Mouse (Mus musculus): ENCODE results near the gene Hdac7. TPM values are rescaled to one million over a fixed set of nuclear protein-coding genes. Genes with fewer than 3 reads are reported as not detected.

Hdac7 gene
- polyA plus RNA-seq, 1 experiment from 2014 or later = 33.0 TPM

GRCm38 (mm10) chr15:97791126-97791700 is 53.1 kb downstream of the Hdac7 start:
- Histone ChIP-seq H3K9me3 (ENCODE audit: control insufficient read depth, low read depth, low read length) (no peaks in the 10 kb centered on the region), H3K36me3 (ENCODE audit: control insufficient read depth, insufficient read depth, low read length) (peaks cover 16% of the 10 kb centered on the region; the same call in 1 of the 2 replicates), H3K9ac (replicated peaks; ENCODE audit: low read depth, low read length) (no peak overlapping the region), H3K27me3 (ENCODE audit: control insufficient read depth, insufficient read depth, low read length) (no peaks in the 10 kb centered on the region), H3K4me1 (ENCODE audit: control insufficient read depth, insufficient read depth, low read length) (peaks cover 9% of the 10 kb centered on the region; the same call in 1 of the 2 replicates), H3K4me3 (ENCODE audit: low read depth, low read length) (no peak overlapping the region), H3K4me2 (replicated peaks; ENCODE audit: low read depth, low read length) (no peak overlapping the region), H3K27ac (ENCODE audit: low read length) (no peak overlapping the region)
- whole genome bisulfite sequencing = 86% methylated on average over 11 of the region's 11 CpGs
- no peak for ATAC-seq (ENCODE audit: insufficient number of reproducible peaks, insufficient read depth, low FRiP score, low read depth)

DNA sequence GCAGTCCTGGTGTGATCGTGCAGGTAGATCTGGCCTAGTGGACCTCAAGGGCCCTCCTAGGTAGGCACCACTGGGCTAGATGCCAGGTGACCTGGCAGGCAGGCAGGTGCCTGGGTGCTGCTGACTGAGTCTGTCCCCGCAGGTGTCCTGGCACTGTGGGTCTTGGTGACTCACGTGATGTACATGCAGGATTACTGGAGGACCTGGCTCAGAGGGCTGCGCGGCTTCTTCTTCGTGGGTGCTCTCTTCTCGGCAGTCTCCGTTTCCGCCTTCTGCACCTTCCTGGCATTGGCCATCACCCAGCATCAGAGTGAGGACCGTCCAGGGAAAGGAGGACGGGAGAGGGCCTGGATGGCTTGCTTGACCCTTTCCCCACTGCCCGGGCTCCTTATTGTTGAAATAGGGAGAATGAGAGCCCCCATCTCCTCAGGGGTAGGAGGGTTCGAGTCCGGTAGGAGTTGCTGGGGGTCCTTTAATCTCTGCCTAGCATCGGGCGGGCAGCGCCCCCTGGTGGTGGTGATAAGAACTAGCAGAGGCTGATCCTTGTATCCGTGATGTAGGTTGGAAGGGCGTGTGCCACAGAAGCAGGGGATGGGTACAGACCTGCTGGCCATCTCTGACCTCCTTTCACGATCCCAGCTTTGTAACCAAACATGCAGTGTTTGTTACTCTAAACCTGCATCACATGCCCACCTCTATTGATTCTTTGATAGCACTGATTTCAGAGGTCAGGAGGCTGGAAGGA is 54.4 kb downstream of the Hdac7 start:
- H3K4me1 ChIP-seq (ENCODE audit: control insufficient read depth, insufficient read depth, low read length) = peaks cover 9% of the 10 kb centered on the region; the same call in 1 of the 2 replicates
- H3K36me3 ChIP-seq (ENCODE audit: control insufficient read depth, insufficient read depth, low read length) = 0 out of 2 replicates have a peak, but pooled peaks cover 8% of the 10 kb centered on the region
- no peak overlapping the region for H3K4me3 ChIP-seq (ENCODE audit: low read depth, low read length)
- H3K4me2 ChIP-seq (replicated peaks; ENCODE audit: low read depth, low read length) = no peak overlapping the region
- no peak for ATAC-seq (ENCODE audit: insufficient number of reproducible peaks, insufficient read depth, low FRiP score, low read depth)
- no peak overlapping the region for H3K9ac ChIP-seq (replicated peaks; ENCODE audit: low read depth, low read length)
- H3K27ac ChIP-seq (ENCODE audit: low read length) = no peak overlapping the region
- H3K27me3 ChIP-seq (ENCODE audit: control insufficient read depth, insufficient read depth, low read length) = no peaks in the 10 kb centered on the region
- WGBS = 56% methylated on average over 20 of the region's 20 CpGs
- H3K9me3 ChIP-seq (ENCODE audit: control insufficient read depth, low read depth, low read length) = no peaks in the 10 kb centered on the region

GRCm38 (mm10) chr15:97788821-97789220 is 55.5 kb downstream of the Hdac7 start:
- no peak overlapping the region for H3K4me3 ChIP-seq (ENCODE audit: low read depth, low read length)
- H3K4me1 ChIP-seq (ENCODE audit: control insufficient read depth, insufficient read depth, low read length) = peaks cover 9% of the 10 kb centered on the region; the same call in 1 of the 2 replicates
- H3K27me3 ChIP-seq (ENCODE audit: control insufficient read depth, insufficient read depth, low read length) = no peaks in the 10 kb centered on the region
- ATAC-seq (ENCODE audit: insufficient number of reproducible peaks, insufficient read depth, low FRiP score, low read depth) = no peak
- 43% methylated on average over 6 of the region's 6 CpGs for WGBS
- H3K27ac ChIP-seq (ENCODE audit: low read length) = no peak overlapping the region
- no peak overlapping the region for H3K9ac ChIP-seq (replicated peaks; ENCODE audit: low read depth, low read length)
- no peaks in the 10 kb centered on the region for H3K9me3 ChIP-seq (ENCODE audit: control insufficient read depth, low read depth, low read length)
- no peak overlapping the region for H3K4me2 ChIP-seq (replicated peaks; ENCODE audit: low read depth, low read length)
- 0 out of 2 replicates have a peak, but pooled peaks cover 6% of the 10 kb centered on the region for H3K36me3 ChIP-seq (ENCODE audit: control insufficient read depth, insufficient read depth, low read length)

DNA sequence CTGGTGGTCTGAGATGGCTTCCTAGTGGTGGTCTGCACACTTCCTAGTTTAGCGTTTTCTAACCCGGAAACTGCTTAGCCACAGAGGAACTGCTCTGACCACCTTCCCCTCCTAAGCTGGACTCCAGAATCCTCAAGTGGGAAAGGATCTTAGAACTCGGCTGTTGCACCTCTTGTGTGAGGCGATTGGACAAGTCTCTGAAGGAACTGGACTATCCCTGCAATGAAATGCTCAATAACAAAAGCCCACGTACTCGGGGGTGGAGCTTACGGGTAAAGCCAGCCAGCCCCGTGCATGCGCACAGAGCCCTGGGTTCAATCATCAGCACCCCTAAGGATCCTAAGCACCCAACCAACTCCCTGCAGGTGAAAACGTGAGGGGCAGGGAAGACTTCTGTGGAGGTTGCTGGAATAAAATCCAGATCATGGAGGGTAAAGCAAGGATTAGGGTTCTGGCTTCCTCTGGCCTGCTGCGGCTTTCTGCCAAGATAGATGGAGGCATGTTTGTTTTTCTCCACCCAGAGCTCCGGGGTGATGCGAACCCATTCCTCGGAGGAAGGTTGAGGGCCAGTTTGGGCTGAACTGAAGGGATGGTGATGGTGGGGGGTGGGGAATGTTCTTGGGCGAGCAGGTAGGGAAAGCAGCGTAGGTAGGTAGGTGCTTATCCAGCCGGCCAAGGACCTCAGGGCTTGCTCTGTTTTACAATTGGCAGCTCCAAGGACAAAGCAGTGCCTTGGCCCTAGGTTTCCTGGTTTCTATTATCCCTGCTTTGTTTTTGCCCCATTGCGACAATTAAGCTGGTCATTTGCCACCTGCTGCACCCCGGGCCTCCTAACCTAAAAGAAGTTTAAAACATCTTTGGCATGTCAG is 56.3 kb downstream of the Hdac7 start:
- Histone ChIP-seq H3K4me3 (ENCODE audit: low read depth, low read length) (no peak overlapping the region), H3K9ac (replicated peaks; ENCODE audit: low read depth, low read length) (no peak overlapping the region), H3K36me3 (ENCODE audit: control insufficient read depth, insufficient read depth, low read length) (0 out of 2 replicates have a peak, but pooled peaks cover 6% of the 10 kb centered on the region), H3K27ac (ENCODE audit: low read length) (no peak overlapping the region), H3K4me1 (ENCODE audit: control insufficient read depth, insufficient read depth, low read length) (peaks cover 9% of the 10 kb centered on the region; the same call in 1 of the 2 replicates), H3K9me3 (ENCODE audit: control insufficient read depth, low read depth, low read length) (no peaks in the 10 kb centered on the region), H3K4me2 (replicated peaks; ENCODE audit: low read depth, low read length) (no peak overlapping the region), H3K27me3 (ENCODE audit: control insufficient read depth, insufficient read depth, low read length) (no peaks in the 10 kb centered on the region)
- no peak for ATAC-seq (ENCODE audit: insufficient number of reproducible peaks, insufficient read depth, low FRiP score, low read depth)
- WGBS = 70% methylated on average over 19 of the region's 19 CpGs

DNA sequence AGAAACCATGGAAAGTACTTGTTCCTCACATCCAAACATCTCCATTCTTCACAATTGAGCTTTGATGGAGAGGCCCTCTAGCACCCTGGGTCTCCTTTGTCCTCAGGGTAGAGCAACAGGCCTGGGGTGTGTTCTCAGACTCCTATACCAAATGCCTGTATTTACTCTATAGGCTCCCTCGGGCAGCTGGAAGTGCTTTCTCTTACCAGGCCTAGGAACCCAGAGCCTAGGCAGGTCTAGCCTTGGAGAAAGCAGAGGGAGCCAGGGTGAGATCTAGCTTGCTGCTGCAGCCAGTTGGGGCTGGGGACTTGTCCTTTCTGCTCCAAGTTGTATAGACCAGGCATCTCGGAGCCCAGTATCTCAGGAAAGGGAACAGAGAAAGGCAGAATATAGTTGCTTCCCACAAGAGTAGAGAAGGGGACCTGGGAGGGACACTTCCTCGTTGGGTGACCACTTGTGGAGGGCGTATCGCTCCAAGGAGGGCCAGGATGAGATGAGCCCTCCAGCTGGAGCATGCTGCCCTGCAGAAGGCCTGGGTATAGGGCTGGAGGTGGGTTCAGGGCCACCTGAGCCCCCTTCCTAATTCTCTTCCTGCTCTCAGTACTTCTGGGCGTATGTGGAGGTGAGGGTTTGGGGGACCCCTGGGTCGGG is 57.0 kb downstream of the Hdac7 start:
- H3K36me3 ChIP-seq (ENCODE audit: control insufficient read depth, insufficient read depth, low read length) = 0 out of 2 replicates have a peak, but pooled peaks cover 6% of the 10 kb centered on the region
- H3K27me3 ChIP-seq (ENCODE audit: control insufficient read depth, insufficient read depth, low read length) = no peaks in the 10 kb centered on the region
- H3K9ac ChIP-seq (replicated peaks; ENCODE audit: low read depth, low read length) = no peak overlapping the region
- no peak overlapping the region for H3K27ac ChIP-seq (ENCODE audit: low read length)
- no peak overlapping the region for H3K4me2 ChIP-seq (replicated peaks; ENCODE audit: low read depth, low read length)
- peaks cover 14% of the 10 kb centered on the region; the same call in 1 of the 2 replicates for H3K4me1 ChIP-seq (ENCODE audit: control insufficient read depth, insufficient read depth, low read length)
- H3K4me3 ChIP-seq (ENCODE audit: low read depth, low read length) = no peak overlapping the region
- ATAC-seq (ENCODE audit: insufficient number of reproducible peaks, insufficient read depth, low FRiP score, low read depth) = no peak
- 74% methylated on average over 7 of the region's 7 CpGs for WGBS
- H3K9me3 ChIP-seq (ENCODE audit: control insufficient read depth, low read depth, low read length) = no peaks in the 10 kb centered on the region

GRCm38 (mm10) chr15:97786412-97787112 is 57.7 kb downstream of the Hdac7 start:
- WGBS = 75% methylated on average over 10 of the region's 10 CpGs
- Histone ChIP-seq H3K27ac (ENCODE audit: low read length) (no peak overlapping the region), H3K4me2 (replicated peaks; ENCODE audit: low read depth, low read length) (no peak overlapping the region), H3K36me3 (ENCODE audit: control insufficient read depth, insufficient read depth, low read length) (0 out of 2 replicates have a peak, but pooled peaks cover 3% of the 10 kb centered on the region), H3K9me3 (ENCODE audit: control insufficient read depth, low read depth, low read length) (no peaks in the 10 kb centered on the region), H3K4me3 (ENCODE audit: low read depth, low read length) (no peak overlapping the region), H3K9ac (replicated peaks; ENCODE audit: low read depth, low read length) (no peak overlapping the region; the same call in 1 of the 2 replicates), H3K27me3 (ENCODE audit: control insufficient read depth, insufficient read depth, low read length) (no peaks in the 10 kb centered on the region), H3K4me1 (ENCODE audit: control insufficient read depth, insufficient read depth, low read length) (peaks cover 19% of the 10 kb centered on the region; the same call in 1 of the 2 replicates)
- ATAC-seq (ENCODE audit: insufficient number of reproducible peaks, insufficient read depth, low FRiP score, low read depth) = no peak

DNA sequence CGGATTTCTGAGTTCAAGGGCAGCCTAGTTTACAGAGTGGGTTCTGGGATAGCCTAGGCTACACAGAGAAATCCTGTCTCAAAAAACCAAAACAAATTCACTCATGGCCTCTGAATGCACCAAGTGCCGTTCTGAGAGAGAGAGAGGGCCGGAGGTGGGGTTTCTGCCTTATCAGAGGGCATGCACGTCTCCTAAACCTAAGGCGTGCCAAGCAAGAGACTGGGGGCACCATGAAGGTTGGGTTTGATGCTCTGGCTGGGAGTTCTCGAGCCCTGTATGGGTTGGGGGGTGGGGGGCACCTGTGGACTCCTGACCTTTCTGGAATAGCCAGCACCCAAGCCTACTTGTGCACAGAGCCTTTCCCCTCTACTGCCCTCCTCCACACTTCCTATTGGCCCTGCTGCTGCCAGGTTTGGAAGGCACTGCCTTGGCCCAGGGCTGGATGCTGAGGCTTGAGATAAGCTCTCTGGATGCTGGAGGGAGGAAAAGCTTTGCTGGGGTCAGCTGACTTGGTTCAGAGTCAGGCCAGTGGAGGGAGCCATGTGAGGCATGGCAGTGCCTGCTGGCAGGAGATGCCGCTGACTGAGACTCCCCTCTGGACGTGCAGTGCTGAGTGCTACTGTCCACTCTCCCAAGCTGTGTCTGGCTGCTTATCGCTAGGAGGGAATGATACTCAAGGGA is 58.4 kb downstream of the Hdac7 start:
- Histone ChIP-seq H3K4me3 (ENCODE audit: low read depth, low read length) (no peak overlapping the region), H3K4me2 (replicated peaks; ENCODE audit: low read depth, low read length) (no peak overlapping the region), H3K4me1 (ENCODE audit: control insufficient read depth, insufficient read depth, low read length) (peaks cover 19% of the 10 kb centered on the region; the same call in 1 of the 2 replicates), H3K27ac (ENCODE audit: low read length) (no peak overlapping the region), H3K9ac (replicated peaks; ENCODE audit: low read depth, low read length) (no peak overlapping the region), H3K27me3 (ENCODE audit: control insufficient read depth, insufficient read depth, low read length) (no peaks in the 10 kb centered on the region), H3K9me3 (ENCODE audit: control insufficient read depth, low read depth, low read length) (no peaks in the 10 kb centered on the region), H3K36me3 (ENCODE audit: control insufficient read depth, insufficient read depth, low read length) (0 out of 2 replicates have a peak, but pooled peaks cover 3% of the 10 kb centered on the region)
- WGBS = 85% methylated on average over 9 of the region's 9 CpGs
- no peak for ATAC-seq (ENCODE audit: insufficient number of reproducible peaks, insufficient read depth, low FRiP score, low read depth)

All from stomach, embryonic 14.5 days (tissue).